In the genomic region with DNA sequence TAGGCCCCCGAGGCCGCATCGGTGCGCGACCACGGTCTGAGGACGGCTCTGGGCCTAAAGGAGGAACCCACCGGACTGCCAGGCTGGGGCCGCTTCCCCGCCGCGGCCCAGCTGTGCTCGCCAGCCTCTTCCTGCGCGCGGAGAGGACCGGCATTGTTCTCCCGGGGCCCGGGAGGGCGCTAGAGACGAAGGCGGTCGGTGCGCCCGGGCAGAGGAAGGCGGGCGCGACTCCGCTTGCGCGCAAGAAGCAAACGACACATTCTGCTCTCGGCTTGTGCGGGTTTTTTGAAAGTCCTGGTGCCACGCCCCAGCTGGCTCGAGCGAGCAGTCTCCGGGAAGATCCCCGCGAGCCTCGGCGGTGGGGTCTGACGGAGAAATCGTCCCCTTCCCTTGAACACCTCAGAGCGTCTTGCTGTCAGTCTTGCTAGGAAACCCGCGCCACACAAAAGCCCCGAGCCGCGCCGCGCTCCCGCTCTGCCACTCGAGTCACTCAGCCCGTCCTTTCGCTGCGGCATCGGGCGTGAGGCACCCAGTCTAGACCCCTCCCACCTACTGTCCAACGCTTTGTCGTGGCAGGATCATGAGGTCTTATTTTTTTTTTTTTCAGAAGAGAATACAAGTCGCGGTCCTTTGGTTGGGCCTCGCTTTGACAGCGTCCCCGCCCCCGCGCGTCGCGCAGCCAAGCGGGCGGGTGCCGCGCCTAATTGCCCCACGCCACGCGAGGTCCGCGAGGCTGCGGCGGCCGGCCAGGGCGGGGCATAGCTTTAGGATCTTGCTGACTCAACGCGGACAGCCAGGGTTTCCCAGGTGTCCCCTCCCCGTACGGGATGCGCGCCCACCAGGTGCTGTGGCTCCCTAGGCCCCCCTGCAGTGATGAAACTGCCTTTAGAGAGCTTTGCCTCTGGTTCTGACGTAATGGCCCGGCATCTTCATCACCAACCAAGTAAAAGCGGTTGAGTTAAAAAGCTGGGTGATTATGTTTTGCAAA, we compare ENCODE assay signal across 8 mouse cellular contexts. TPM values are rescaled to one million over a fixed set of nuclear protein-coding genes. Genes with fewer than 3 reads are reported as not detected.
DNase-seq lines count a peak whose midpoint lies in the region; ATAC-seq and TF ChIP-seq lines count a peak whose summit lies in the region.

Gene Clk3 (minus strand): TSS at position 497 of the 988 bp plus-strand sequence.

- peak; percentile 55; the same call in 1 of the 2 replicates for TF ChIP-seq POLR2A in heart, adult 2 months (IDR thresholded peaks at IDR 0.05; ENCODE audit: insufficient read depth, low read depth, low read length)
- TF ChIP-seq POLR2A in liver, adult 2 months (IDR thresholded peaks at IDR 0.05; ENCODE audit: extremely low read depth, insufficient read depth, low read length) = 0 out of 2 replicates have a peak, but pooled peaks have one; percentile 26

- DNase-seq in B cell, adult 2 months = peak; percentile 69 to 75
- DNase-seq in adrenal gland, postnatal 25 days = peak; percentile 68
- peak; percentile 72 to 77 for DNase-seq in heart, adult 2 months
- DNase-seq in liver, adult 2 months (ENCODE audit: extremely low read depth, low read depth, low spot score) = peak; percentile 55
- peak; percentile 31 to 73 for DNase-seq in monocyte, adult 2 months (ENCODE audit: low read depth in 1 of 2, low spot score in 2 of 2)
- peak; percentile 71 for DNase-seq in splenic B cell, adult 2 months (ENCODE audit: low read depth, low spot score)

- H3K27ac ChIP-seq in embryonic facial prominence, embryonic 13.5 days = peak within 1 kb of the TSS; percentile 99
- H3K27ac ChIP-seq in heart, adult 2 months = peak within 1 kb of the TSS; percentile 100
- H3K27ac ChIP-seq in kidney, embryonic 15.5 days = peak within 1 kb of the TSS; percentile 99
- H3K27ac ChIP-seq in liver, adult 2 months (replicated peaks; ENCODE audit: insufficient read depth, low read depth, low read length) = peak within 1 kb of the TSS; percentile 99

- peaks cover 35% of the 10 kb centered on the region for H3K4me1 ChIP-seq in embryonic facial prominence, embryonic 13.5 days
- H3K4me1 ChIP-seq in heart, adult 2 months (ENCODE audit: control insufficient read depth, insufficient read depth, low read length) = peaks cover 18% of the 10 kb centered on the region
- H3K4me1 ChIP-seq in kidney, embryonic 15.5 days = peaks cover 38% of the 10 kb centered on the region
- peaks cover 20% of the 10 kb centered on the region for H3K4me1 ChIP-seq in liver, adult 2 months (ENCODE audit: control insufficient read depth, insufficient read depth, low read length)

- peaks cover 11% of the 10 kb centered on the region for H3K36me3 ChIP-seq in embryonic facial prominence, embryonic 13.5 days
- peaks cover 9% of the 10 kb centered on the region for H3K36me3 ChIP-seq in heart, adult 2 months (ENCODE audit: control insufficient read depth, insufficient read depth, low read length)
- H3K36me3 ChIP-seq in kidney, embryonic 15.5 days = peaks cover 12% of the 10 kb centered on the region
- peaks cover 5% of the 10 kb centered on the region; the same call in 1 of the 2 replicates for H3K36me3 ChIP-seq in liver, adult 2 months (ENCODE audit: control insufficient read depth, insufficient read depth, low read length)
- H3K36me3 ChIP-seq in splenic B cell, adult 2 months (ENCODE audit: control insufficient read depth, insufficient read depth, low read length, poor library complexity, severe bottlenecking) = peaks cover 8% of the 10 kb centered on the region

- peak; percentile 49 for TF ChIP-seq CTCF in heart, adult 2 months (IDR thresholded peaks at IDR 0.05)
- TF ChIP-seq CTCF in liver, adult 2 months (IDR thresholded peaks at IDR 0.05; ENCODE audit: low read depth, low read length) = no peak

- intact Hi-C loops in heart, adult 2 months (cut with DNase I) = loop anchor here (2.0 kb wide), 2 partner anchors 71 to 145 kb away; partner anchors contain the start of genes Arid3b and Ubl7

- ATAC-seq in embryonic facial prominence, embryonic 13.5 days (ENCODE audit: insufficient number of reproducible peaks, insufficient read depth, low FRiP score, low TSS enrichment, low read depth) = no peak; the same call in 1 of the 2 replicates
- peak; percentile 65 for ATAC-seq in kidney, embryonic 15.5 days (replicated peaks; ENCODE audit: low FRiP score)

- H3K79me2 ChIP-seq in heart, adult 2 months (replicated peaks; ENCODE audit: control insufficient read depth, insufficient read depth, low read length) = peaks cover 6% of the 10 kb centered on the region
- peaks cover 8% of the 10 kb centered on the region; the same call in 1 of the 2 replicates for H3K79me2 ChIP-seq in liver, adult 2 months (ENCODE audit: control insufficient read depth, insufficient read depth, low read length)

- H3K9me3 ChIP-seq in embryonic facial prominence, embryonic 13.5 days = no peaks in the 10 kb centered on the region
- no peaks in the 10 kb centered on the region for H3K9me3 ChIP-seq in kidney, embryonic 15.5 days (replicated peaks)

- peak within 1 kb of the TSS; percentile 98 for H3K9ac ChIP-seq in embryonic facial prominence, embryonic 13.5 days
- peak within 1 kb of the TSS; percentile 98 for H3K9ac ChIP-seq in heart, adult 2 months (ENCODE audit: low read depth, low read length)
- H3K9ac ChIP-seq in kidney, embryonic 15.5 days = peak within 1 kb of the TSS; percentile 97
- peak within 1 kb of the TSS; percentile 99 for H3K9ac ChIP-seq in liver, adult 2 months (ENCODE audit: low read depth, low read length)

- TF ChIP-seq EP300 in heart, adult 2 months (IDR thresholded peaks at IDR 0.05; ENCODE audit: insufficient read depth, low read depth, low read length) = no peak

- no peaks in the 10 kb centered on the region for H3K27me3 ChIP-seq in embryonic facial prominence, embryonic 13.5 days
- H3K27me3 ChIP-seq in heart, adult 2 months (ENCODE audit: control insufficient read depth, insufficient read depth, low read length) = no peaks in the 10 kb centered on the region
- H3K27me3 ChIP-seq in kidney, embryonic 15.5 days = peaks cover 2% of the 10 kb centered on the region; the same call in 1 of the 2 replicates
- no peaks in the 10 kb centered on the region for H3K27me3 ChIP-seq in liver, adult 2 months (ENCODE audit: control insufficient read depth, insufficient read depth, low read length)
- H3K27me3 ChIP-seq in splenic B cell, adult 2 months (ENCODE audit: control insufficient read depth, insufficient read depth, low read length, poor library complexity, severe bottlenecking) = no peaks in the 10 kb centered on the region

- peak within 1 kb of the TSS; percentile 94 for H3K4me3 ChIP-seq in embryonic facial prominence, embryonic 13.5 days
- peak within 1 kb of the TSS; percentile 74 for H3K4me3 ChIP-seq in heart, adult 2 months
- peak within 1 kb of the TSS; percentile 92 for H3K4me3 ChIP-seq in kidney, embryonic 15.5 days (replicated peaks)
- H3K4me3 ChIP-seq in liver, adult 2 months (ENCODE audit: insufficient read depth, low read depth, low read length) = peak within 1 kb of the TSS; percentile 98

- WGBS in embryonic facial prominence, embryonic 13.5 days = under 1% methylated on average over 93 of the region's 93 CpGs
- WGBS in heart, adult 2 months = 1% methylated on average over 79 of the region's 93 CpGs
- under 1% methylated on average over 91 of the region's 93 CpGs for WGBS in kidney, embryonic 15.5 days
- 2% methylated on average over 93 of the region's 93 CpGs for whole genome bisulfite sequencing in liver, adult 2 months

- peak within 1 kb of the TSS; percentile 97 for H3K4me2 ChIP-seq in embryonic facial prominence, embryonic 13.5 days
- peak within 1 kb of the TSS; percentile 92 for H3K4me2 ChIP-seq in kidney, embryonic 15.5 days

RNA-seq across cellular contexts. Expression of gene Clk3, which starts in this region (rescaled TPM):
- 71.1 and 91.1 TPM in 2 replicates for total RNA-seq in adrenal gland, postnatal 25 days (2021)
- 71.7 and 74.5 TPM in 2 replicates for polyA plus RNA-seq in embryonic facial prominence, embryonic 13.5 days (2015; fragmentation: Nextera tagmentation; extraction: Ambion mirVana)
- total RNA-seq in heart, adult 2 months (2021) = 10 to 100 TPM; 27.6 to 33.8 TPM
- 61.7 and 124 TPM in 2 replicates for polyA plus RNA-seq in heart, adult 2 months (2012; rRNA removed)
- 71.0 and 71.8 TPM in 2 replicates for polyA plus RNA-seq in kidney, embryonic 15.5 days (2015; fragmentation: Nextera tagmentation; extraction: Ambion mirVana)
- total RNA-seq in liver, adult 2 months (2014; rRNA removed) = 32.5 and 55.3 TPM in 2 replicates
- 45.8 and 48.1 TPM in 2 replicates for polyA plus RNA-seq in liver, adult 2 months (2012; rRNA removed)
